Mouse (Mus musculus): ENCODE measurements around the gene Tfdp2. TPM values are rescaled to one million over a fixed set of nuclear protein-coding genes. Genes with fewer than 3 reads are reported as not detected.
A peak's percentile ranks its signal among the peaks of the same experiment; 100 is the strongest.
"Not testable (repeated sequence)": the region's sequence is repeated elsewhere in the genome, so short reads cannot be mapped to it uniquely, and the experiment has no call there.

Gene Tfdp2
- total RNA-seq, 2 experiments from 2014 or later, result 12.2 to 21.4 TPM

GRCm38 (mm10) chr9:96292144-96292543 lies 96.1 kb downstream of the Tfdp2 start:
- no peak for ATAC-seq (ENCODE audit: poor library complexity, severe bottlenecking)

GRCm38 (mm10) chr9:96299324-96300008 lies 103.4 kb downstream of the Tfdp2 start:
- peak; percentile 21; the same call in 1 of the 2 replicates for ATAC-seq (ENCODE audit: poor library complexity, severe bottlenecking)

- no peak for ATAC-seq (ENCODE audit: poor library complexity, severe bottlenecking)
These were observed 112.7 kb downstream of the Tfdp2 start for GRCm38 (mm10) chr9:96308816-96309215.

- ATAC-seq (ENCODE audit: poor library complexity, severe bottlenecking), result no peak
These were observed 116.0 kb downstream of the Tfdp2 start for GRCm38 (mm10) chr9:96312074-96312473.

- no peak for ATAC-seq (ENCODE audit: poor library complexity, severe bottlenecking)
These were observed 123.3 kb downstream of the Tfdp2 start for GRCm38 (mm10) chr9:96319333-96319732.

GRCm38 (mm10) chr9:96320551-96320980 lies 124.5 kb downstream of the Tfdp2 start:
- no peak for ATAC-seq (ENCODE audit: poor library complexity, severe bottlenecking)

GRCm38 (mm10) chr9:96322411-96323152 lies 126.5 kb downstream of the Tfdp2 start:
- ATAC-seq (ENCODE audit: poor library complexity, severe bottlenecking), result no peak

- no peak for ATAC-seq (ENCODE audit: poor library complexity, severe bottlenecking)
These were observed 128.4 kb downstream of the Tfdp2 start for GRCm38 (mm10) chr9:96324502-96324901.

- ATAC-seq (ENCODE audit: poor library complexity, severe bottlenecking), result no peak
These were observed 130.4 kb downstream of the Tfdp2 start for GRCm38 (mm10) chr9:96326496-96326923.

- ATAC-seq (ENCODE audit: poor library complexity, severe bottlenecking), result no peak
These were observed 132.2 kb downstream of the Tfdp2 start for GRCm38 (mm10) chr9:96328226-96328625.

- no peak for ATAC-seq (ENCODE audit: poor library complexity, severe bottlenecking)
These were observed 135.1 kb downstream of the Tfdp2 start for GRCm38 (mm10) chr9:96331146-96331545.

- no peak for ATAC-seq (ENCODE audit: poor library complexity, severe bottlenecking)
These were observed 149.7 kb downstream of the Tfdp2 start for GRCm38 (mm10) chr9:96345750-96346149.

- ATAC-seq (ENCODE audit: poor library complexity, severe bottlenecking), result no peak
These were observed 152.8 kb downstream of the Tfdp2 start for GRCm38 (mm10) chr9:96348885-96349284.

GRCm38 (mm10) chr9:96350010-96350409 lies 153.9 kb downstream of the Tfdp2 start:
- peak; percentile 96 for ATAC-seq (ENCODE audit: poor library complexity, severe bottlenecking)

- peak; percentile 59 for ATAC-seq (ENCODE audit: poor library complexity, severe bottlenecking)
These were observed 154.4 kb downstream of the Tfdp2 start for GRCm38 (mm10) chr9:96350476-96350875.

GRCm38 (mm10) chr9:96351771-96352170 lies 155.7 kb downstream of the Tfdp2 start:
- not testable (repeated sequence) for ATAC-seq (ENCODE audit: poor library complexity, severe bottlenecking)

- no peak for ATAC-seq (ENCODE audit: poor library complexity, severe bottlenecking)
These were observed 157.2 kb downstream of the Tfdp2 start for GRCm38 (mm10) chr9:96353121-96353769.

GRCm38 (mm10) chr9:96353799-96354198 lies 157.7 kb downstream of the Tfdp2 start:
- ATAC-seq (ENCODE audit: poor library complexity, severe bottlenecking), result no peak

- no peak for ATAC-seq (ENCODE audit: poor library complexity, severe bottlenecking)
These were observed 164.0 kb downstream of the Tfdp2 start for GRCm38 (mm10) chr9:96360056-96360455.

- peak; percentile 57 for ATAC-seq (ENCODE audit: poor library complexity, severe bottlenecking)
These were observed 167.6 kb downstream of the Tfdp2 start for GRCm38 (mm10) chr9:96363581-96364140.

- ATAC-seq (ENCODE audit: poor library complexity, severe bottlenecking), result peak; percentile 88
These were observed 168.2 kb downstream of the Tfdp2 start, which contains the start of gene Atp1b3 for GRCm38 (mm10) chr9:96364141-96364838. Atp1b3 (minus strand) TSS chr9:96364442.

Data from megakaryocyte, adult 5-6 weeks (primary cell).